Comparison of ENCODE assay signal across 34 mouse cellular contexts in the genomic region with DNA sequence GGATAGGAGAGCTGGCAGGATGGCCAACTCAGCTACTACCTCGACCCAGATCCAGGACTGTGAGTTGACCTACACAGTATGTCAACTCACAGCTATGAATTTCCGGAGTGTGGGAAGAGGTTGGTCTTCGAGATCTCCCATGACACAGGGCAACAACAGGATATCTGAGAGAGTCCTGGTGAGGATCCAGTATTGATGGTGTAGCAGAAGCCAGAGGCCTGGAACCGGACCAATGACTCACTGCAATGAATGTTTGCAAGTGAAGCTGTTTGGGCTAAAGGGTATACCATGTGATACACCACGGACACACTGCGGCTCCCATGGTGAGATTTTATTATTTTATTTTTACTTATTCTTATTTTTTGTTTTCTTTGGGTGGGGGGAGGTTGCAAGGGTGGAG. TPM values are rescaled to one million over a fixed set of nuclear protein-coding genes. Genes with fewer than 3 reads are reported as not detected.
A peak's percentile ranks its signal among the peaks of the same experiment; 100 is the strongest.
DNase-seq lines count a peak whose midpoint lies in the region; ATAC-seq and TF ChIP-seq lines count a peak whose summit lies in the region.
"Had no signal": no experiment of that assay in that cellular context is flagged by ENCODE, and none has a peak within 500 bp of the region (broad histone marks: within the 10 kb centered on the region; RNA-seq: fewer than 3 reads in every experiment).

No protein-coding gene starts in this region.

- in situ Hi-C loops in CH12.LX (cut with MboI; ENCODE audit: low pct_ligation_motif_present, low pct_unique_long_range_greater_than_20kb, low sequenced_read_pairs), result no loop called here

- no peaks in the 10 kb centered on the region for H3K9me3 ChIP-seq in forebrain, embryonic 14.5 days (replicated peaks; ENCODE audit: control insufficient read depth, low read length)
- no peaks in the 10 kb centered on the region for H3K9me3 ChIP-seq in forebrain, embryonic 16.5 days (ENCODE audit: control insufficient read depth, low read length)
- H3K9me3 ChIP-seq in CH12.LX (replicated peaks; ENCODE audit: low read length), result peaks cover 7% of the 10 kb centered on the region
- H3K9me3 ChIP-seq: embryonic facial prominence, embryonic 10.5 days; embryonic facial prominence, embryonic 13.5 days; forebrain, embryonic 10.5 days; G1E; heart, embryonic 12.5 days; heart, embryonic 15.5 days; hindbrain, embryonic 10.5 days; hindbrain, embryonic 15.5 days had no signal

- peak overlapping the region; percentile 64 for H3K27ac ChIP-seq in forebrain, embryonic 14.5 days (ENCODE audit: low read depth, low read length)
- no peak overlapping the region for H3K27ac ChIP-seq in forebrain, embryonic 16.5 days (ENCODE audit: low read length)
- H3K27ac ChIP-seq in CH12.LX (ENCODE audit: insufficient read depth, low read depth), result 0 out of 2 replicates have a peak overlapping the region, but pooled peaks have one; percentile 6
- H3K27ac ChIP-seq: embryonic facial prominence, embryonic 10.5 days; embryonic facial prominence, embryonic 13.5 days; forebrain, embryonic 10.5 days; gastrocnemius, adult 2 months; heart, embryonic 15.5 days; hindbrain, embryonic 10.5 days; hindbrain, embryonic 15.5 days had no signal

- H3K4me2 ChIP-seq in forebrain, embryonic 14.5 days (ENCODE audit: low read length), result no peak overlapping the region
- H3K4me2 ChIP-seq in forebrain, embryonic 16.5 days (ENCODE audit: low read length), result no peak overlapping the region
- H3K4me2 ChIP-seq in CH12.LX (ENCODE audit: insufficient read depth, low read depth, poor library complexity, severe bottlenecking), result no peak overlapping the region
- H3K4me2 ChIP-seq: embryonic facial prominence, embryonic 13.5 days; heart, embryonic 12.5 days; heart, embryonic 15.5 days; hindbrain, embryonic 15.5 days had no signal

- no peak for TF ChIP-seq POLR2A in CH12.LX (IDR thresholded peaks at IDR 0.05; ENCODE audit: low read depth, low read length)

- no peak for TF ChIP-seq CTCF in CH12.LX (conservative IDR thresholded peaks at IDR 0.05 in 1 of 2, IDR thresholded peaks at IDR 0.05 in 1 of 2; ENCODE audit: low read depth in 2 of 2, low read length in 2 of 2)

- peaks cover 18% of the 10 kb centered on the region for H3K4me1 ChIP-seq in forebrain, embryonic 14.5 days (ENCODE audit: control insufficient read depth, insufficient read depth, low read length)
- H3K4me1 ChIP-seq in forebrain, embryonic 16.5 days (replicated peaks; ENCODE audit: control insufficient read depth, insufficient read depth, low read length), result peaks cover 18% of the 10 kb centered on the region
- H3K4me1 ChIP-seq in CH12.LX (ENCODE audit: control insufficient read depth in 1 of 2, insufficient read depth in 2 of 2), result peaks cover 29 to 81% of the 10 kb centered on the region in 2 experiments
- H3K4me1 ChIP-seq: heart, embryonic 12.5 days; heart, embryonic 15.5 days; hindbrain, embryonic 15.5 days had no signal

- no peaks in the 10 kb centered on the region; the same call in 1 of the 2 replicates for H3K79me2 ChIP-seq in CH12.LX (replicated peaks; ENCODE audit: control insufficient read depth, extremely low read depth, insufficient read depth, poor library complexity, severe bottlenecking)

- no peaks in the 10 kb centered on the region for H3K36me3 ChIP-seq in forebrain, embryonic 14.5 days (ENCODE audit: control insufficient read depth, insufficient read depth, low read length)
- H3K36me3 ChIP-seq in forebrain, embryonic 16.5 days (ENCODE audit: control insufficient read depth, insufficient read depth), result no peaks in the 10 kb centered on the region
- peaks cover 18 to 90% of the 10 kb centered on the region in 2 experiments for H3K36me3 ChIP-seq in CH12.LX (replicated peaks in 1 of 2; ENCODE audit: control insufficient read depth in 1 of 2, insufficient read depth in 1 of 2, low read length in 1 of 2)
- H3K36me3 ChIP-seq: embryonic facial prominence, embryonic 10.5 days; embryonic facial prominence, embryonic 13.5 days; forebrain, embryonic 10.5 days; G1E; heart, embryonic 12.5 days; heart, embryonic 15.5 days; hindbrain, embryonic 10.5 days; hindbrain, embryonic 15.5 days had no signal

- H3K9ac ChIP-seq in forebrain, embryonic 14.5 days (ENCODE audit: low read length), result no peak overlapping the region
- H3K9ac ChIP-seq in forebrain, embryonic 16.5 days (replicated peaks; ENCODE audit: low read depth, low read length), result no peak overlapping the region
- H3K9ac ChIP-seq in CH12.LX (ENCODE audit: insufficient read depth, low read depth), result no peak overlapping the region
- H3K9ac ChIP-seq: embryonic facial prominence, embryonic 13.5 days; forebrain, postnatal 0 days; heart, embryonic 12.5 days; heart, embryonic 15.5 days; hindbrain, embryonic 15.5 days had no signal

- no peak overlapping the region for H3K4me3 ChIP-seq in forebrain, embryonic 14.5 days (ENCODE audit: low read depth, low read length)
- H3K4me3 ChIP-seq in forebrain, embryonic 16.5 days (replicated peaks; ENCODE audit: low read length), result no peak overlapping the region
- H3K4me3 ChIP-seq in CH12.LX (replicated peaks in 1 of 3; ENCODE audit: low read depth in 2 of 3, low read length in 2 of 3, poor library complexity in 1 of 3), result no peak overlapping the region
- H3K4me3 ChIP-seq: embryonic facial prominence, embryonic 10.5 days; embryonic facial prominence, embryonic 13.5 days; erythroblast, embryonic 14.5 days; forebrain, embryonic 10.5 days; gastrocnemius, adult 2 months; heart, embryonic 12.5 days; heart, embryonic 15.5 days; hindbrain, embryonic 10.5 days; hindbrain, embryonic 15.5 days had no signal

- TF ChIP-seq RAD21 in CH12.LX (IDR thresholded peaks at IDR 0.05; ENCODE audit: low read depth, low read length), result no peak

- 84% methylated on average over 6 of the region's 6 CpGs for WGBS in forebrain, embryonic 14.5 days
- 81% methylated on average over 6 of the region's 6 CpGs for WGBS in forebrain, embryonic 16.5 days

- no peak for TF ChIP-seq EP300 in CH12.LX (IDR thresholded peaks at IDR 0.05; ENCODE audit: low read length)

- no peak for ATAC-seq in forebrain, embryonic 14.5 days
- ATAC-seq in forebrain, embryonic 16.5 days, result no peak
- ATAC-seq: activated CD4-positive, CD25-positive, alpha-beta regulatory T cell, adult 4 months; intestine, postnatal 0 days had no signal

- no peaks in the 10 kb centered on the region for H3K27me3 ChIP-seq in forebrain, embryonic 14.5 days (replicated peaks; ENCODE audit: control insufficient read depth, insufficient read depth, low read length)
- no peaks in the 10 kb centered on the region for H3K27me3 ChIP-seq in forebrain, embryonic 16.5 days (replicated peaks; ENCODE audit: control insufficient read depth, insufficient read depth, low read length)
- H3K27me3 ChIP-seq in CH12.LX (replicated peaks), result no peaks in the 10 kb centered on the region
- H3K27me3 ChIP-seq: embryonic facial prominence, embryonic 13.5 days; heart, embryonic 12.5 days; heart, embryonic 15.5 days; hindbrain, embryonic 15.5 days had no signal

- DNase-seq in forebrain, embryonic 14.5 days (ENCODE audit: low spot score), result no peak
- DNase-seq in 3134 (ENCODE audit: extremely low read depth, insufficient read length, low spot score) (peak; percentile 57), CH12.LX (ENCODE audit: extremely low read depth) (no peak), adipocyte (ENCODE audit: low spot score) (peak; percentile 86)
- no peak for DNase-seq in gastrocnemius, adult 8-10 months (ENCODE audit: low spot score in 2 of 2)
- no peak for DNase-seq in urinary bladder, postnatal 25 days (ENCODE audit: low spot score)
- DNase-seq: adrenal gland, postnatal 10 days; adrenal gland, postnatal 36 days; cerebellum, adult 18-20 months; cerebellum, adult 9-11 months; cerebellum, postnatal 25 days; forebrain, postnatal 0 days; gastrocnemius, adult 2 months; gastrocnemius, postnatal 25 days; heart, adult 18-20 months; heart, postnatal 10 days; heart, postnatal 36 days; kidney, adult 8-10 months had no signal

- dilution Hi-C loops in CH12.LX (cut with MboI; ENCODE audit: extremely low pct_ligation_motif_present, extremely low pct_unique_long_range_greater_than_20kb, low sequenced_read_pairs), result no loop called here

TF ChIP-seq in CH12.LX, 34 proteins besides CTCF, POLR2A, EP300 and RAD21:
- no peak for TF ChIP-seq TBP (conservative IDR thresholded peaks at IDR 0.05; ENCODE audit: low read depth, low read length)
- no peak for TF ChIP-seq RCOR1 (conservative IDR thresholded peaks at IDR 0.05; ENCODE audit: low read depth, low read length)
- no peak for TF ChIP-seq GABPA (IDR thresholded peaks at IDR 0.05; ENCODE audit: insufficient replicate concordance, low read depth, low read length)

RNA-seq across cellular contexts. Expression of a gene that starts 15.6 kb away (rescaled TPM):
- polyA plus RNA-seq in forebrain, embryonic 14.5 days (2014; fragmentation: Nextera tagmentation; extraction: Ambion mirVana), result not detected in 2 replicates
- not detected in 2 replicates for polyA plus RNA-seq in forebrain, embryonic 16.5 days (2015; fragmentation: Nextera tagmentation; extraction: Ambion mirVana)
- total RNA-seq in CH12.LX (2012; rRNA removed) (not detected in 2 replicates), CH12.LX (2014; rRNA removed) (not detected in 2 replicates)
- polyA plus RNA-seq in CH12.LX (2012; ENCODE audit: insufficient read length, low read depth), result 4.5 and 4.6 TPM in 2 replicates
- total RNA-seq in gastrocnemius, adult 8-10 months (2022), result not detected
- total RNA-seq: adrenal gland, adult 18-20 months; adrenal gland, postnatal 10 days; adrenal gland, postnatal 36 days; common myeloid progenitor, adult 5-6 weeks; forebrain, postnatal 0 days; G1E; gastrocnemius, adult 2 months; gastrocnemius, postnatal 25 days; heart, adult 18-20 months; heart, postnatal 10 days; heart, postnatal 36 days had no signal
- polyA plus RNA-seq: activated CD4-positive, CD25-positive, alpha-beta regulatory T cell, adult 4 months; embryonic facial prominence, embryonic 10.5 days; embryonic facial prominence, embryonic 13.5 days; erythroblast, embryonic 14.5 days; forebrain, embryonic 10.5 days; forebrain, postnatal 0 days; frontal cortex, adult 2 months; G1E; heart, embryonic 12.5 days; heart, embryonic 15.5 days; hindbrain, embryonic 10.5 days; hindbrain, embryonic 15.5 days; intestine, embryonic 14.5 days; intestine, postnatal 0 days had no signal

RNA-seq across cellular contexts. Expression of a gene that starts 41.7 kb away (rescaled TPM):
- polyA plus RNA-seq in forebrain, embryonic 14.5 days (2014; fragmentation: Nextera tagmentation; extraction: Ambion mirVana), result 9.2 and 11.1 TPM in 2 replicates
- polyA plus RNA-seq in forebrain, embryonic 16.5 days (2015; fragmentation: Nextera tagmentation; extraction: Ambion mirVana), result 11.5 and 14.7 TPM in 2 replicates
- total RNA-seq in CH12.LX (2012; rRNA removed), result not detected in 2 replicates
- not detected in 2 replicates for total RNA-seq in CH12.LX (2014; rRNA removed)
- polyA plus RNA-seq in CH12.LX (2012; ENCODE audit: insufficient read length, low read depth), result not detected in 2 replicates
- 10 to 100 TPM in 2 of 4 experiments, 1 to 10 TPM in 2; 5.9 to 10.7 (median 8.9) TPM for total RNA-seq in gastrocnemius, adult 8-10 months (2022)
- total RNA-seq: common myeloid progenitor, adult 5-6 weeks; G1E had no signal
- polyA plus RNA-seq: activated CD4-positive, CD25-positive, alpha-beta regulatory T cell, adult 4 months; G1E had no signal

Comparison
In these comparisons a context has a peak if more than half of its experiments do, and no peak if none do; other contexts are left out.
1. DNase-seq: peak in 3134 (single experiment) and adipocyte (single experiment); none in forebrain, embryonic 14.5 days (single experiment), CH12.LX (single experiment), gastrocnemius, adult 8-10 months (0 of 2) and urinary bladder, postnatal 25 days (single experiment).
2. RNA of a gene that starts 41.7 kb away (polyA plus RNA-seq): 11.5 to 14.7 TPM in forebrain, embryonic 16.5 days and 9.2 to 11.1 TPM in forebrain, embryonic 14.5 days; not detected in CH12.LX; every median in the first group is over 10 times any median in the second.